Mouse (Mus musculus) hindbrain, embryonic 15.5 days (tissue): ENCODE measurements around the gene Klhl29. TPM values are rescaled to one million over a fixed set of nuclear protein-coding genes. Genes with fewer than 3 reads are reported as not detected.
"Not testable (repeated sequence)": the region's sequence is repeated elsewhere in the genome, so short reads cannot be mapped to it uniquely, and the experiment has no call there.

Source experiments
- ATAC-seq: fragments of 200-750 bp; cut with Nextera tagmentation; 2 replicates; pipeline ENCODE4 v1.8.0; 2017; ENCODE audit warnings: low read depth, moderate number of reproducible peaks, moderate TSS enrichment; ENCODE audit not compliant: low FRiP score
- H3K27ac ChIP-seq: fragments of 300-500 bp; sonication (generic); replicated peaks from 2 replicates; pipeline ENCODE4 v1.5.1; 2015; ENCODE audit warnings: mild to moderate bottlenecking, inconsistent platforms
- H3K27me3 ChIP-seq: fragments of 300-500 bp; sonication (generic); 2 replicates; pipeline ENCODE4 v1.6.1; 2015; ENCODE audit warnings: control low read depth, inconsistent platforms
- H3K36me3 ChIP-seq: fragments of 300-500 bp; sonication (generic); 2 replicates; pipeline ENCODE4 v1.6.1; 2015; ENCODE audit warnings: control low read depth, inconsistent platforms
- H3K4me1 ChIP-seq: fragments of 300-500 bp; sonication (generic); replicated peaks from 2 replicates; pipeline ENCODE4 v1.6.1; 2015; ENCODE audit warnings: control low read depth, inconsistent platforms
- H3K4me2 ChIP-seq: fragments of 300-500 bp; sonication (generic); 2 replicates; pipeline ENCODE4 v1.6.1; 2015; ENCODE audit warnings: moderate library complexity, mild to moderate bottlenecking, inconsistent platforms
- H3K4me3 ChIP-seq: fragments of 300-500 bp; sonication (generic); 2 replicates; pipeline ENCODE4 v1.5.1; 2015; ENCODE audit warnings: mild to moderate bottlenecking, inconsistent platforms
- H3K9ac ChIP-seq: fragments of 300-500 bp; sonication (generic); 2 replicates; pipeline ENCODE4 v1.6.1; 2015; ENCODE audit warnings: inconsistent platforms
- H3K9me3 ChIP-seq: fragments of 300-500 bp; sonication (generic); 2 replicates; pipeline ENCODE4 v1.6.1; 2016; ENCODE audit warnings: control low read depth, inconsistent platforms
- WGBS: fragments of 180-500 bp; shearing (Covaris S2); methylation state at CpG from one replicate; pipeline ENCODE4 v1.1.7; 2015; 5-methylcytosine and 5-hydroxymethylcytosine counted together
- polyA plus RNA-seq: library from polyadenylated mRNA; unstranded; fragments of >200 nt; fragmentation: Nextera tagmentation; extraction: Ambion mirVana; gene quantifications from 2 replicates; pipeline ENCODE4 v1.2.1, GENCODE M21; 2015

Gene Klhl29
- polyA plus RNA-seq, 1 experiment from 2014 or later: 4.8 TPM

- H3K4me3 ChIP-seq: no peak overlapping the region
- no peaks in the 10 kb centered on the region for H3K36me3 ChIP-seq
- H3K4me1 ChIP-seq: peaks cover 13% of the 10 kb centered on the region; the same call in 1 of the 2 replicates
- no peak overlapping the region for H3K27ac ChIP-seq
- 78% methylated on average over 11 of the region's 11 CpGs for WGBS
- no peak overlapping the region for H3K4me2 ChIP-seq
- H3K9ac ChIP-seq: no peak overlapping the region
- no peaks in the 10 kb centered on the region for H3K9me3 ChIP-seq
- ATAC-seq: no peak
- H3K27me3 ChIP-seq: no peaks in the 10 kb centered on the region
Measured at GRCm38 (mm10) chr12:5350491-5351285, 24.8 kb downstream of the Klhl29 start.

- no peak overlapping the region for H3K4me2 ChIP-seq
- no peak overlapping the region for H3K27ac ChIP-seq
- no peaks in the 10 kb centered on the region for H3K27me3 ChIP-seq
- H3K4me1 ChIP-seq: 0 out of 2 replicates have a peak, but pooled peaks cover 4% of the 10 kb centered on the region
- no peak overlapping the region for H3K9ac ChIP-seq
- 0 out of 2 replicates have a peak, but pooled peaks cover 3% of the 10 kb centered on the region for H3K36me3 ChIP-seq
- 90% methylated on average over 6 of the region's 6 CpGs for WGBS
- no peaks in the 10 kb centered on the region for H3K9me3 ChIP-seq
- H3K4me3 ChIP-seq: no peak overlapping the region
- no peak for ATAC-seq
Measured at GRCm38 (mm10) chr12:5345088-5345487, 30.4 kb downstream of the Klhl29 start.

- not testable (repeated sequence) for ATAC-seq, H3K27me3 ChIP-seq, H3K9ac ChIP-seq, H3K27ac ChIP-seq, H3K4me2 ChIP-seq, H3K9me3 ChIP-seq, H3K4me3 ChIP-seq, H3K36me3 ChIP-seq, H3K4me1 ChIP-seq
- 97% methylated on average over 6 of the region's 7 CpGs for WGBS
Measured at GRCm38 (mm10) chr12:5344457-5344856, 31.0 kb downstream of the Klhl29 start.

GRCm38 (mm10) chr12:5340151-5340603 is 35.3 kb downstream of the Klhl29 start:
- Histone ChIP-seq H3K9me3 (no peaks in the 10 kb centered on the region), H3K27me3 (no peaks in the 10 kb centered on the region), H3K36me3 (0 out of 2 replicates have a peak, but pooled peaks cover 3% of the 10 kb centered on the region), H3K4me2 (no peak overlapping the region), H3K9ac (no peak overlapping the region), H3K4me3 (no peak overlapping the region), H3K27ac (no peak overlapping the region), H3K4me1 (peaks cover 16% of the 10 kb centered on the region)
- no peak; the same call in 1 of the 2 replicates for ATAC-seq
- 91% methylated on average over 6 of the region's 6 CpGs for WGBS

- H3K4me2 ChIP-seq: no peak overlapping the region
- 23% methylated on average over 8 of the region's 8 CpGs for WGBS
- H3K4me3 ChIP-seq: no peak overlapping the region
- H3K9me3 ChIP-seq: no peaks in the 10 kb centered on the region
- H3K27me3 ChIP-seq: no peaks in the 10 kb centered on the region
- no peak overlapping the region for H3K27ac ChIP-seq
- no peak for ATAC-seq
- 0 out of 2 replicates have a peak, but pooled peaks cover under 1% of the 10 kb centered on the region for H3K36me3 ChIP-seq
- peaks cover 27% of the 10 kb centered on the region for H3K4me1 ChIP-seq
- H3K9ac ChIP-seq: no peak overlapping the region
Measured at GRCm38 (mm10) chr12:5336927-5337712, 38.4 kb downstream of the Klhl29 start.

GRCm38 (mm10) chr12:5336331-5336730 is 39.2 kb downstream of the Klhl29 start:
- H3K36me3 ChIP-seq: no peaks in the 10 kb centered on the region
- H3K4me1 ChIP-seq: peaks cover 35% of the 10 kb centered on the region
- H3K4me3 ChIP-seq: no peak overlapping the region
- ATAC-seq: no peak
- H3K9me3 ChIP-seq: no peaks in the 10 kb centered on the region
- no peak overlapping the region for H3K9ac ChIP-seq
- H3K27me3 ChIP-seq: no peaks in the 10 kb centered on the region
- 70% methylated on average over 6 of the region's 6 CpGs for WGBS
- H3K4me2 ChIP-seq: no peak overlapping the region
- no peak overlapping the region for H3K27ac ChIP-seq

- Histone ChIP-seq H3K4me1 (peaks cover 36% of the 10 kb centered on the region), H3K27me3 (no peaks in the 10 kb centered on the region), H3K4me3 (no peak overlapping the region), H3K9ac (no peak overlapping the region), H3K27ac (no peak overlapping the region), H3K36me3 (no peaks in the 10 kb centered on the region), H3K9me3 (no peaks in the 10 kb centered on the region), H3K4me2 (no peak overlapping the region)
- ATAC-seq: no peak
- 46% methylated on average over 9 of the region's 9 CpGs for WGBS
Measured at GRCm38 (mm10) chr12:5334956-5335355, 40.5 kb downstream of the Klhl29 start.

- H3K9me3 ChIP-seq: no peaks in the 10 kb centered on the region
- H3K4me3 ChIP-seq: no peak overlapping the region
- H3K27ac ChIP-seq: no peak overlapping the region
- no peak overlapping the region for H3K4me2 ChIP-seq
- ATAC-seq: no peak
- peaks cover 36% of the 10 kb centered on the region for H3K4me1 ChIP-seq
- WGBS: 81% methylated on average over 2 of the region's 2 CpGs
- no peaks in the 10 kb centered on the region for H3K36me3 ChIP-seq
- no peaks in the 10 kb centered on the region for H3K27me3 ChIP-seq
- H3K9ac ChIP-seq: no peak overlapping the region
Measured at GRCm38 (mm10) chr12:5334175-5334574, 41.3 kb downstream of the Klhl29 start.

GRCm38 (mm10) chr12:5331810-5332484 is 43.5 kb downstream of the Klhl29 start:
- no peak overlapping the region for H3K4me2 ChIP-seq
- WGBS: 40% methylated on average over 13 of the region's 13 CpGs
- H3K36me3 ChIP-seq: no peaks in the 10 kb centered on the region

GRCm38 (mm10) chr12:5330496-5331070 is 44.9 kb downstream of the Klhl29 start:
- Histone ChIP-seq H3K27ac (no peak overlapping the region), H3K4me2 (no peak overlapping the region), H3K9ac (no peak overlapping the region), H3K36me3 (no peaks in the 10 kb centered on the region), H3K27me3 (no peaks in the 10 kb centered on the region), H3K9me3 (no peaks in the 10 kb centered on the region), H3K4me1 (peaks cover 19% of the 10 kb centered on the region), H3K4me3 (no peak overlapping the region)
- no peak for ATAC-seq
- 69% methylated on average over 6 of the region's 6 CpGs for WGBS

More at GRCm38 (mm10) chr12:5331810-5332484, 43.5 kb downstream of the Klhl29 start:
- Histone ChIP-seq H3K27me3 (no peaks in the 10 kb centered on the region), H3K4me3 (no peak overlapping the region), H3K4me1 (peaks cover 25% of the 10 kb centered on the region), H3K9ac (no peak overlapping the region), H3K27ac (no peak overlapping the region), H3K9me3 (no peaks in the 10 kb centered on the region)
- ATAC-seq: peak; percentile 49; the same call in 1 of the 2 replicates

- H3K4me1 ChIP-seq: peaks cover 9% of the 10 kb centered on the region
- H3K27ac ChIP-seq: no peak overlapping the region
- no peaks in the 10 kb centered on the region for H3K36me3 ChIP-seq
- 93% methylated on average over 9 of the region's 9 CpGs for WGBS
- no peak overlapping the region for H3K4me3 ChIP-seq
- no peaks in the 10 kb centered on the region for H3K9me3 ChIP-seq
- H3K4me2 ChIP-seq: no peak overlapping the region
- ATAC-seq: no peak
- no peak overlapping the region for H3K9ac ChIP-seq
- no peaks in the 10 kb centered on the region for H3K27me3 ChIP-seq
Measured at GRCm38 (mm10) chr12:5322444-5323087, 52.9 kb downstream of the Klhl29 start.
